9 mouse cellular contexts compared by ENCODE assay signal in genomic region chr13:63139463-63140226, GRCm38 (mm10).
A peak's percentile ranks its signal among the peaks of the same experiment; 100 is the strongest.
DNase-seq lines count a peak whose midpoint lies in the region; ATAC-seq and TF ChIP-seq lines count a peak whose summit lies in the region.
"Had no signal": no experiment of that assay in that cellular context is flagged by ENCODE, and none has a peak within 500 bp of the region (broad histone marks: within the 10 kb centered on the region; RNA-seq: fewer than 3 reads in every experiment).

No protein-coding gene starts in this region.

- no peak overlapping the region for H3K9ac ChIP-seq in heart, embryonic 11.5 days (ENCODE audit: low read depth, low read length)
- no peak overlapping the region for H3K9ac ChIP-seq in limb, embryonic 15.5 days

- peak; percentile 65 for DNase-seq in kidney, adult 2 months
- DNase-seq in kidney, adult 18-20 months = no peak
- no peak for DNase-seq in Muller cell, postnatal 12 days (ENCODE audit: inconsistent ontology term)
- DNase-seq: cerebellum, postnatal 10 days had no signal

- no peak overlapping the region for H3K4me2 ChIP-seq in heart, embryonic 11.5 days
- no peak overlapping the region for H3K4me2 ChIP-seq in limb, embryonic 15.5 days

- 0 out of 2 replicates have a peak, but pooled peaks cover 8% of the 10 kb centered on the region for H3K4me1 ChIP-seq in kidney, adult 2 months (ENCODE audit: control insufficient read depth, insufficient read depth, low read length)
- H3K4me1 ChIP-seq in megakaryocyte, embryonic 14.5 days = peaks cover 34% of the 10 kb centered on the region
- no peaks in the 10 kb centered on the region for H3K4me1 ChIP-seq in heart, embryonic 11.5 days (ENCODE audit: control insufficient read depth, insufficient read depth, low read length)
- peaks cover 24% of the 10 kb centered on the region for H3K4me1 ChIP-seq in limb, embryonic 15.5 days

- TF ChIP-seq CTCF in kidney, adult 2 months (conservative IDR thresholded peaks at IDR 0.05; ENCODE audit: insufficient read depth, insufficient read length, low read depth, low read length) = no peak

- WGBS in kidney, adult 2 months = 73% methylated on average over 10 of the region's 10 CpGs
- WGBS in heart, embryonic 11.5 days (ENCODE audit: insufficient replicate concordance) = 59% methylated on average over 10 of the region's 10 CpGs
- WGBS in limb, embryonic 15.5 days = 60% methylated on average over 10 of the region's 10 CpGs

- ATAC-seq in megakaryocyte, adult 5-6 weeks (ENCODE audit: poor library complexity, severe bottlenecking) = no peak
- no peak for ATAC-seq in heart, embryonic 11.5 days (replicated peaks; ENCODE audit: insufficient number of reproducible peaks, low FRiP score, low TSS enrichment)
- peak; percentile 92 for ATAC-seq in limb, embryonic 15.5 days (ENCODE audit: insufficient number of reproducible peaks, low FRiP score, low TSS enrichment, low read depth)
- ATAC-seq in activated CD4-positive, CD25-positive, alpha-beta regulatory T cell, adult 4 months = no peak

- no peaks in the 10 kb centered on the region for H3K9me3 ChIP-seq in megakaryocyte, embryonic 14.5 days
- no peaks in the 10 kb centered on the region for H3K9me3 ChIP-seq in heart, embryonic 11.5 days (replicated peaks; ENCODE audit: control insufficient read depth, low read length)
- H3K9me3 ChIP-seq in limb, embryonic 15.5 days = no peaks in the 10 kb centered on the region

- H3K27ac ChIP-seq in kidney, adult 2 months (ENCODE audit: insufficient read depth, low read depth, low read length) = peak overlapping the region; percentile 69
- H3K27ac ChIP-seq in heart, embryonic 11.5 days (ENCODE audit: low read depth, low read length) = peak overlapping the region; percentile 64
- H3K27ac ChIP-seq in limb, embryonic 15.5 days = peak overlapping the region; percentile 94

- H3K27me3 ChIP-seq in kidney, adult 2 months (replicated peaks; ENCODE audit: control insufficient read depth, insufficient read depth, low read length) = no peaks in the 10 kb centered on the region
- no peaks in the 10 kb centered on the region for H3K27me3 ChIP-seq in megakaryocyte, embryonic 14.5 days (replicated peaks)
- H3K27me3 ChIP-seq in heart, embryonic 11.5 days (ENCODE audit: control insufficient read depth, insufficient read depth, low read length) = no peaks in the 10 kb centered on the region
- no peaks in the 10 kb centered on the region for H3K27me3 ChIP-seq in limb, embryonic 15.5 days

- no peaks in the 10 kb centered on the region for H3K36me3 ChIP-seq in kidney, adult 2 months (ENCODE audit: control insufficient read depth, insufficient read depth, low read length)
- no peaks in the 10 kb centered on the region for H3K36me3 ChIP-seq in megakaryocyte, embryonic 14.5 days (replicated peaks; ENCODE audit: low read length)
- H3K36me3 ChIP-seq in heart, embryonic 11.5 days (ENCODE audit: control insufficient read depth, insufficient read depth, low read length) = no peaks in the 10 kb centered on the region
- no peaks in the 10 kb centered on the region for H3K36me3 ChIP-seq in limb, embryonic 15.5 days

- no peak for TF ChIP-seq POLR2A in kidney, adult 2 months (IDR thresholded peaks at IDR 0.05; ENCODE audit: low read depth, low read length)

- H3K4me3 ChIP-seq in kidney, adult 2 months (ENCODE audit: insufficient read depth, low read depth, low read length) = no peak overlapping the region
- H3K4me3 ChIP-seq in megakaryocyte, embryonic 14.5 days (replicated peaks) = peak overlapping the region; percentile 38
- no peak overlapping the region for H3K4me3 ChIP-seq in heart, embryonic 11.5 days (ENCODE audit: low read depth, low read length)
- no peak overlapping the region for H3K4me3 ChIP-seq in limb, embryonic 15.5 days
